Mouse (Mus musculus): ENCODE data around the gene Usp8. TPM values are rescaled to one million over a fixed set of nuclear protein-coding genes. Genes with fewer than 3 reads are reported as not detected.

The Usp8 gene
- total RNA-seq, 2 experiments from 2014 or later, result 50.9 to 53.3 TPM

- Histone ChIP-seq H3K4me3 (no peak overlapping the region), H3K27ac (no peak overlapping the region)
- no peak for TF ChIP-seq CTCF (conservative IDR thresholded peaks at IDR 0.05)
- DNase-seq (ENCODE audit: low spot score in 2 of 2), result no peak
Observed at GRCm38 (mm10) chr2:126798455-126798854, 91.3 kb downstream of the Usp8 start.

GRCm38 (mm10) chr2:126801980-126802379 lies 94.9 kb downstream of the Usp8 start:
- Histone ChIP-seq H3K27ac (no peak overlapping the region), H3K4me3 (no peak overlapping the region)
- no peak for TF ChIP-seq CTCF (conservative IDR thresholded peaks at IDR 0.05)
- no peak for DNase-seq (ENCODE audit: low spot score in 2 of 2)

Other genes starting within 250 kb of the Usp8 start
- gene Atp8b4, start 206.7 kb upstream of the Usp8 start, total RNA-seq (2021), result not detected
- 10 to 100 TPM; 15.3 to 15.9 TPM for gene Slc27a2, start 154.9 kb upstream of the Usp8 start, total RNA-seq (2021)
- 1 to 10 TPM; 1.1 TPM for gene Hdc, start 88.0 kb upstream of the Usp8 start, total RNA-seq (2021)
- gene Gabpb1, start 31.0 kb upstream of the Usp8 start, total RNA-seq (2021), result 10 to 100 TPM; 18.2 to 18.5 TPM
- 1 to 10 TPM; 3.0 to 3.3 TPM for gene Usp50, start 76.1 kb downstream of the Usp8 start, total RNA-seq (2021)
- gene Trpm7, start 168.9 kb downstream of the Usp8 start, total RNA-seq (2021), result 10 to 100 TPM; 40.6 to 52.0 TPM
- gene Sppl2a, start 225.9 kb downstream of the Usp8 start, total RNA-seq (2021), result 10 to 100 TPM; 28.5 to 29.1 TPM